Mouse (Mus musculus) granulocyte monocyte progenitor cell, adult 5-6 weeks (primary cell): ENCODE results near the gene Otop2. TPM values are rescaled to one million over a fixed set of nuclear protein-coding genes. Genes with fewer than 3 reads are reported as not detected.

ENCODE experiments used
- ATAC-seq: replicated peaks from 2 replicates; pipeline ENCODE4 v1.8.0; 2016; ENCODE audit warnings: mild to moderate bottlenecking, moderate TSS enrichment, inconsistent platforms; ENCODE audit not compliant: poor library complexity, severe bottlenecking
- total RNA-seq, 2 experiments: library from RNA; stranded (forward) in 1 of 2; stranded (reverse) in 1 of 2; fragments of 200-712, 200-1000 nt in 1 of 2; fragments of >200 nt in 1 of 2; fragmentation: Nextera tagmentation in 1 of 2; gene quantifications; 2 replicates each; pipeline ENCODE4 v1.2.3; 2014 to 2017

Gene Otop2
- total RNA-seq, 2 experiments from 2014 or later = not detected

- peak; percentile 21 for ATAC-seq
Measured at GRCm38 (mm10) chr11:115296471-115297210, 10.3 kb upstream of the Otop2 start.

GRCm38 (mm10) chr11:115297214-115297826 is 9.6 kb upstream of the Otop2 start, which contains the start of gene Fads6:
Gene Fads6, minus strand, starts transcription at chr11:115297663.
- peak; percentile 81 for ATAC-seq

- ATAC-seq = no peak
Measured at GRCm38 (mm10) chr11:115298160-115298559, 8.8 kb upstream of the Otop2 start.

- no peak for ATAC-seq
Measured at GRCm38 (mm10) chr11:115300745-115301144, 6.2 kb upstream of the Otop2 start.

- no peak for ATAC-seq
Measured at GRCm38 (mm10) chr11:115301351-115301750, 5.6 kb upstream of the Otop2 start.

- no peak for ATAC-seq
Measured at GRCm38 (mm10) chr11:115303167-115303566, 3.8 kb upstream of the Otop2 start.

- ATAC-seq = no peak
Measured at GRCm38 (mm10) chr11:115308781-115309180, 1.8 kb downstream of the Otop2 start.

- peak; percentile 33; the same call in 1 of the 2 replicates for ATAC-seq
Measured at GRCm38 (mm10) chr11:115314249-115314648, 7.3 kb downstream of the Otop2 start.

GRCm38 (mm10) chr11:115317204-115317603 is 10.2 kb downstream of the Otop2 start:
- no peak for ATAC-seq

GRCm38 (mm10) chr11:115318245-115319027 is 11.5 kb downstream of the Otop2 start:
- ATAC-seq = no peak

- no peak for ATAC-seq
Measured at GRCm38 (mm10) chr11:115319704-115320383, 12.9 kb downstream of the Otop2 start.

GRCm38 (mm10) chr11:115321906-115322693 is 15.1 kb downstream of the Otop2 start, which contains the start of gene Ush1g:
Gene Ush1g, minus strand, starts transcription at chr11:115322041.
- ATAC-seq = peak; percentile 63

GRCm38 (mm10) chr11:115323354-115323753 is 16.4 kb downstream of the Otop2 start:
- no peak for ATAC-seq

- ATAC-seq = no peak
Measured at GRCm38 (mm10) chr11:115326730-115327129, 19.8 kb downstream of the Otop2 start.

GRCm38 (mm10) chr11:115329339-115329738 is 22.4 kb downstream of the Otop2 start:
- ATAC-seq = no peak

GRCm38 (mm10) chr11:115334531-115334930 is 27.6 kb downstream of the Otop2 start, which contains the start of gene Otop3:
Gene Otop3, plus strand, starts transcription at chr11:115334731.
- no peak for ATAC-seq

GRCm38 (mm10) chr11:115335223-115335622 is 28.3 kb downstream of the Otop2 start:
- no peak for ATAC-seq

- ATAC-seq = peak; percentile 40; the same call in 1 of the 2 replicates
Measured at GRCm38 (mm10) chr11:115336115-115336514, 29.2 kb downstream of the Otop2 start.

- ATAC-seq = no peak; the same call in 1 of the 2 replicates
Measured at GRCm38 (mm10) chr11:115337350-115337749, 30.4 kb downstream of the Otop2 start.
